Mouse (Mus musculus) cerebellum, adult (tissue): ENCODE results near the gene Nrxn1.

Experiments
- ATAC-seq: cut with Nextera tagmentation; 2 replicates; pipeline ENCODE4 v1.9.2; 2017; ENCODE audit warnings: mild to moderate bottlenecking, moderate library complexity, mixed read lengths; ENCODE audit not compliant: insufficient number of reproducible peaks, low FRiP score, low TSS enrichment

The Nrxn1 gene

GRCm38 (mm10) chr17:90990747-90991146, 102.1 kb downstream of the Nrxn1 start:
- ATAC-seq: no peak

- ATAC-seq: peak; percentile 31; the same call in 1 of the 2 replicates
Observed at GRCm38 (mm10) chr17:90962904-90963531, 129.9 kb downstream of the Nrxn1 start.

GRCm38 (mm10) chr17:90955221-90955620, 137.7 kb downstream of the Nrxn1 start:
- peak; percentile 36; the same call in 1 of the 2 replicates for ATAC-seq

DNA sequence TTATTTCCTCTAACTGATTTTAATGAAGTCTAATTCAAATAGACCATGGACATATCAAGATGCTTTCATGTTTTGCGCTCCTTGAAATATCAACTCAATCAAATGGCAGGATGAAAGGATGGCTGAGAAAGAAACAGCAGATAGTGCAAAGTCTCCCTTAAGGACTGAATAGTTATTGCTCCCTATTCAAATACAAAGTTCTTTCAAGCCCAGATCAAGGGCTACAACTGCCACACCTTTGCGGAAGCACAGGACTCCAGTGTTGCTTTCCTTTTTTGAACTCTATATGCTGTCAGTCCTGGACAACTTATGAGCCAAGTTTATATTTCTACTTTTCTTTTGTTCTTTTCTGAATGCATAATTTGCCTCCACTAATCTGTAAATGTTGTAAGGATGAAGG, 157.9 kb downstream of the Nrxn1 start:
- no peak for ATAC-seq

DNA sequence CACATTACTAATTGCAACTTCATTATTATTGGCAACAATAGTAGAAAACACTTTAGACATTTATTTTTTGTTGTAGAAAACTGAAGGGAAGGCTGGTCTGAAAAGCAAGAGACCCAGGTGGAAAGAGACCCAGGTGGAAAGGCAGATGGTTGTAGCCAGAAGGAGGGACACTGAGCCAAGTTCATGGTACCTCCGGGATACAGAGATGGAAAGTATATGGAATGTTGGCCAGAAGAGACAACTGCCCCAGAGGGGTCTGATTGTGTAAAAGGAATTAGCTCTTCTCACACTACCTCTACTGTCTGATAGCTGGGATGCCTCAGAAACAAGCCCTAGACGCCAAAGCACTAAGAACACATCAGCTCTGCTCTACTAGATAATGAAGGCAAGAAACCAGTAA, 179.6 kb downstream of the Nrxn1 start:
- ATAC-seq: peak; percentile 96

GRCm38 (mm10) chr17:90912746-90913145, 180.1 kb downstream of the Nrxn1 start:
- no peak for ATAC-seq

- ATAC-seq: peak; percentile 62; the same call in 1 of the 2 replicates
Observed at GRCm38 (mm10) chr17:90912341-90912740, 180.5 kb downstream of the Nrxn1 start.

DNA sequence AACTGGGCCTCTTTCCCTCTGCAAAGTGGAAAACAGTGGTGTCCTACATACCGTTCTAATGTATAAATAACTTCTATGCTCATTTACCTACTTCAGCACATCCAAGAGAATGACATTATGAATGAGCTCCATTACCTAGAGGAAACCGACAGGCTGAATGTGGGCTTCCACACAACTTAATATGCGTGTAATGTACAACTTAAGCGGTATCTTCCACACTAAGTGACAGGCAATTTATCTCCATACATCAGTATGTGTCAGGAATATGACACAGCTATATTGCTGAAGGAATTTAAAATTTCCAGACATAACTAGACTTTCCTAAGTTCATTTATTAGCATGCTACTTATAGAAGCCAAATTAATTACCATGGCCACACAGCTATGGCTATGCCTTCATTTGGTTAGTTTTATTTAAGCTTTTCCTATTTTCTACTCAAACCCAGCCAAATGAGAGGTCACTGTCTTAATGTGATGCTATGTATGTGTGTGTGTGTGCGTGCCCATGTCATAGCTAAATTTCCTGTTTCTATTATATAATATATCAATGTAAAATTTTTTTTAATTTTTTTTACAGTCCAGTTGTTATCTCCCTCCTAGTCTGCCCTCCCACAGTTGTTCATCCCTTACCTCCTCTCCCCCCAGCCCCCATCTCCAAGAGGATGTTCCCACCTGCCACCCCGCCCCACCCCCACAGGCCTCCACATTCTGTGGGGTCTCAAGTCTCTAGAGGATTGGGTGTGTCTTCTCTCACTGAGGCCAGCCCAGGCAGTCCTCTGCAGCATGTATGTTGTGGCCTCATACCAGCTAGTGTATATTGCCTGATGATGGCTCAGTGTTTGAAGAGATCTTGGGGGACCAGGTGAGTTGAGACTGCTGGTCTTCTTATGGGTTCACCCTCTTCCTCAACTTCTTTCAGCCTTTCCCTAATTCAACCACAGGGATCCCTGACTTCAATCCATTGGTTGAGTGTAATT, 186.5 kb downstream of the Nrxn1 start:
- ATAC-seq: no peak

GRCm38 (mm10) chr17:90905143-90905542, 187.7 kb downstream of the Nrxn1 start:
- no peak for ATAC-seq

- ATAC-seq: peak; percentile 87
Observed at GRCm38 (mm10) chr17:90892327-90893259, 200.3 kb downstream of the Nrxn1 start.

GRCm38 (mm10) chr17:90891711-90892110, 201.2 kb downstream of the Nrxn1 start:
- ATAC-seq: no peak

GRCm38 (mm10) chr17:90857225-90857624, 235.6 kb downstream of the Nrxn1 start:
- ATAC-seq: no peak

DNA sequence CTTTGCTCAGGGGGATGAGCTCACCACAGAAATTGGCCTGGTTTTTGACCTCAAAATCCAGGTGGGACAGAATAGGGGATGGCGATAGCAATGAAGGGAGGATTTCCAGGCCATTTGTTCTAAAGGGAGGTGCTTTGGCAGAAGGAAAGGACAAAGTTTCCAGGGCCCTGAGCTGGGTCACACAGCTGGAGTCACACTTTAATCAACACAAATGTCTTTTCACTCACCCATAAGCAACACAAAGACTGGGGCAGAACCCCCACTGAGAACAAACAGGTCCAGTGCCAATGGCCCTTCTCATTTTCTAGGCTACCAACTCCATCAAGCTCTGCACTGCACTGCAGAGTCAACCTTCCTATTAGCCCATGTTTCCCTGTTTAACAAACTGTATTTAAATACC, 249.0 kb downstream of the Nrxn1 start:
- ATAC-seq: no peak

DNA sequence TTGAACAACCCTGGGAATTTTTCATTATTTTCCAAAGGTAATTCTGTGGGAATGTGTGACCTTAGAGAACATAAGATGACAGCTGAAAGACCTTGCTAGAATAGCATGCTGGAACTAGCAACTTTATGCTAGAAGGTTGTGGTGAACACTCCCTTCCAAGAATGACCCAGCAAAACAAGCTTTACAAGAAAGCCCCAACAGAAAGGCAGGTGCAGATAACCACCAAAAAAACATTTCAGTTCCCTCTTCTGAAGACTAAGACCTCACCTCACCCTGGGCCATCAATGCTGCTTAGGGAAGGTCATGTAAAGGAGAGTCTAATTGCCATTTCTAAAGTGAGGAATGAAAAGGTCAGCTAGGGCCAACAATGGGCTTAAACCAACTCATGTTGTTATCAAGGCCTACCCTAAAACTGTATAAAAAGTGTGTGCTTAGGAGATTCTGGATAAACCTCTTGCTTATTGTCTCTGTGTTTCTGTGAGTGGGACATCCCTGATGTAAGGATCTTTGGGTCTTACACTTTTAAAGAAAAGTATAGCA, 249.7 kb downstream of the Nrxn1 start:
- no peak for ATAC-seq

- ATAC-seq: no peak
Observed at GRCm38 (mm10) chr17:90837022-90837414, 255.9 kb downstream of the Nrxn1 start.

DNA sequence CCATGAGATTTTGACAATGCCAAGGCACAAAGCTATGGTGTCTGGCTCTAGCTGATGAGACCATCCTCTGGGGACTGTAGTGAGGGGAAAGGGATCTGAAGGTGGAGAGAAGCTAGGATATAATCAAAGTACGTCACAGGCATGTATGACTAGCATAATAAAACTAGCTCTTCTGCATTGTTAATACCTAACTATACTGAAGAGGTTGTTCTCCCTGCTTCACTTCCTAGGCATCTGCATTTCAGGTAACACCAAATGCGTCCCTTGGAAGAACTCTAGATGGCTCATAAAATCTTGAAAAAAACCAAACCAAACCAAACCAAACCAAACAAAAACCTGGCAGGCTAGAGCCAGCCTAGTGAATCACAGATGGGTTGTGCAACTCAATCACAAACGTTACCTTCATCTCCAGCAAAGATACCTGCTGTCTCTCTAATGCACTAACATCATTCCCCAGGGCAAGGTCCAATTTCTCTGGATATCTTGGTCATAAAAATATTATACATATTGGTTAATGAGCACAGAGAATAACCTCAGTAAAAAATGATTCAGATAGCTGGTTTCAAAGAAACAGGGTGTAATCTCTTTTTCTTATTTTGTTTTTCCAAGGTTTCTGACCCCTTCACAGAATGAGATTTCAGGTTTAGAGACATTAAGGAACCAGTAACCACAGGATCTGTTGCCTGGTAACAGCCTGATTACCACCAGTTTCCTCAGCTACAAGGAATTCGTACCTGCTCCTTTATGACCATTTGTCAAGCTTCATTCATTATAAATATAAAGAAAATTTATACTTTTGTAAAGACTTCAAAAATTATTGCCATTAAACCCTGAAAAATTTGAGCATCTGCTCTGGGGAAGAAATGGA, 256.5 kb downstream of the Nrxn1 start:
- ATAC-seq: peak; percentile 85

DNA sequence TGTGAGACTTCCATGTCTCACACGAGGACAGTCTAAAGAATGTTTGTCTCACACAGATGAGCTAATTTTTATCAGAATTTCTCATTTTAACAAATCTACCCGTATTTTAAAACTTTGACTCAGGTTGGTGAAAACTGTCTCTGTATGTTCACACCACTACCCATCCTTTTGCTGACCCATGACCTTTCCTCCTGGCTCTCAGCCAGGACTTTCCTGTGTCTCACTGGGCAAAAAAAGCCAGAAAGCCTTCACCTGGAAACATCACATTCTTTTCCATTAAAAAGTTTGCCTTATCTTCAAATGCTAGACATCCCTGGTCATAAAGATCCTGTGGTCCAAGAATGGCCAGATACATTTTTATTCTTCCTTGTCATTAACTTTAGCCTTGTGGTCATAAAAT, 274.5 kb downstream of the Nrxn1 start:
- ATAC-seq: no peak

DNA sequence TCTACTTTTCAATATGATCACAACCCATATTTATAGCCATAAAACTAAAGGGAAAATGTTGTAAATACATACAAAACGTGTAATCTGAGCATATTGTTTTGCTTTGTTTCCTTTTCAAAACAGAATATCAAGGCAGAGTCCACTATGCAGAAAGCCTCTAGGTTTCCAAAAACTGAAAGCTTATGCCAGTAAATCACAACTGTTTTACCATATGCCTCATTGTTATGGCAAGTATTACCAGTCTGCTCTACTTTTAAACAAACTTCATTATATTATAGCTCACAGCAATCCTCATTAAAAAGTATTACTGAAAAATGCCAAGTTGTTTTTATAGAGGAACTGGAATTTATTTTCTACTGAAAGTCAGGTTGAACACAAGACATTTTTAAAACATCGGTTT, 275.0 kb downstream of the Nrxn1 start:
- no peak for ATAC-seq

GRCm38 (mm10) chr17:90815306-90815705, 277.6 kb downstream of the Nrxn1 start:
- no peak for ATAC-seq
